Mouse (Mus musculus) liver, embryonic 14.5 days (tissue): ENCODE results near the gene Cenpw.

ENCODE experiments used
- CTCF ChIP-seq: IDR thresholded peaks from 2 replicates; pipeline ENCODE4 v1.5.1; 2016; ENCODE audit warnings: antibody characterized with exemption, low read depth, control low read depth
- EP300 ChIP-seq: IDR thresholded peaks from 2 replicates; pipeline ENCODE4 v1.6.1; 2016; ENCODE audit warnings: antibody characterized with exemption, low read depth

DNA sequence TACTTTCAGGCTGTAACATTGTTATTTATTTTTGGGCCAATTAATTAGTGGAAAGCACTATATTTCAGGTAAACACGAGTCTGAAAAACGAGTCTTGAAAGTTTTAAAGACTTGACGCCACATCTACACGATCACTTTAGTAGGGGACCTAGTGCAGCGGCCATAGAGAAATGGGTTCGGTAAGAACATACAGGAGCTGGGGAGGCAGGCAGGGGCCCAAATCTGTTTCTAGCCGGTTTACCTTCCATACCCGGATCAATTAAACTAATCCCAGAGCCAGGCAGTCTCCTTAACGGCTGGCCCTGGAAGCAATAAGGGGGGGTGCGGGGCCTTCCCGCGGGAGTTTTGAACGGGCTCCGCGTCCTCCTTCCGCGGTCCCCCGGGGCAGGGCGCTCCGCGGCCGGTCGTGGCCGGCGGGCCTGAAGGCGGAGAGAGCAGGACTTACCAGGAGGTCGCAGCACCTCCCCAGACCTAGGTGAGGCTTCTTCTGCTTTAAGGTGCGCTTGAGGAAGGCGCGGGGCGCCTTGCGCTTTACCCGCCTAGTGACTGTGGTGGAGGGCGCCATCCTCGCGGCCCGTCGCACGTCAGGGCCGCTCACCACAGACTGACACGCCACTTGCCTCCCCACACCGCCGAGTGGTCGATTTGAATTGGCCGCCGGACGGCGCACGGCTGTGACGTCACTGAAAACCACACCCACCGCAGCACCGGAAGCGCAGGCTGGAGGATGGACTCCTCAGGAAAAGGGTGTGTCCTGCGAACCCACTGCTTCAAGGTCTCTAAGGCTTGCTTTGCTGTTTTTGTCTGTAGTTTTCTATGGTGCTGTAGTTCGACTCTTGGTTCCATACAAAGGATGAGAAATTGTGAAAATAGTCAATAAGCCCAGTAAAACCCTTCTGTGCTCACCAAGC is at the start of gene Cenpw:
- TF ChIP-seq CTCF (peak; percentile 30; the same call in 1 of the 2 replicates), EP300 (no peak)
